Mouse (Mus musculus) embryonic facial prominence, embryonic 12.5 days (tissue): ENCODE data around the gene Polr2h. TPM values are rescaled to one million over a fixed set of nuclear protein-coding genes. Genes with fewer than 3 reads are reported as not detected.

Experiments used
- ATAC-seq: fragments of 200-750 bp; cut with Nextera tagmentation; 2 replicates; pipeline ENCODE4 v1.8.0; 2017; ENCODE audit not compliant: insufficient number of reproducible peaks, insufficient read depth, low FRiP score, low TSS enrichment
- H3K27ac ChIP-seq: fragments of 300-500 bp; sonication (generic); 2 replicates; pipeline ENCODE4 v1.5.1; 2016; ENCODE audit warnings: mild to moderate bottlenecking
- H3K27me3 ChIP-seq: fragments of 300-500 bp; sonication (generic); 2 replicates; pipeline ENCODE4 v1.6.1; 2016; ENCODE audit warnings: mild to moderate bottlenecking, moderate library complexity
- H3K36me3 ChIP-seq: fragments of 300-500 bp; sonication (generic); 2 replicates; pipeline ENCODE4 v1.6.1; 2016; ENCODE audit warnings: mild to moderate bottlenecking
- H3K4me1 ChIP-seq: fragments of 300-500 bp; sonication (generic); 2 replicates; pipeline ENCODE4 v1.6.1; 2016
- H3K4me2 ChIP-seq: fragments of 300-500 bp; sonication (generic); replicated peaks from 2 replicates; pipeline ENCODE4 v1.6.1; 2016; ENCODE audit warnings: mild to moderate bottlenecking, moderate library complexity
- H3K4me3 ChIP-seq: fragments of 300-500 bp; sonication (generic); 2 replicates; pipeline ENCODE4 v1.5.1; 2016; ENCODE audit warnings: mild to moderate bottlenecking
- H3K9ac ChIP-seq: fragments of 300-500 bp; sonication (generic); 2 replicates; pipeline ENCODE4 v1.6.1; 2016; ENCODE audit warnings: mild to moderate bottlenecking, moderate library complexity
- H3K9me3 ChIP-seq: fragments of 300-500 bp; sonication (generic); 2 replicates; pipeline ENCODE4 v1.6.1; 2016; ENCODE audit warnings: mild to moderate bottlenecking, moderate library complexity
- WGBS: fragments of 180-500 bp; shearing (Covaris S2); methylation state at CpG from one replicate; pipeline ENCODE4 v1.1.7; 2016; 5-methylcytosine and 5-hydroxymethylcytosine counted together
- polyA plus RNA-seq: library from polyadenylated mRNA; unstranded; fragments of >200 nt; fragmentation: Nextera tagmentation; extraction: Ambion mirVana; gene quantifications from 2 replicates; pipeline ENCODE4 v1.2.1, GENCODE M21; 2016

The Polr2h gene
- polyA plus RNA-seq, 1 experiment from 2014 or later = 110 TPM

DNA sequence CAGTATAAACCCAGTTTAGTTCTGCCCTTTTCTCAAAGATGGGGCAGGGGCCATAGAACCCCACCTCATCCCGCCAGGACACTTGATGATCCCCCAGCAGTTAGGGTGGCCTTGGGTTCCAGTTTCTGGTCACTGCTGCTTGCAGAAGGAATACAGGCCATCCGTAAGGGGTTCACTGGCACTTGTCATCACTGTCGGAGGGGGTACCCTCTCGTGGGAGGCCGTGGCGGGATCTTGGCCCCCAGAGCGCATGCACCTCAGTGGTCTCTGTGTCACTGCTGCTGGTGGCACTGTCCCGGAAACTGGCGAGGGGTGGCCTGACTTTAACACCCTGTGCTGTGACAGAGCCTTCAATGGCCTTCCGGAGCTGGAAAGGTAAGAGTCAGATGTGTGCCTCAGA is 14.4 kb upstream of the Polr2h start:
- Histone ChIP-seq H3K4me3 (no peak overlapping the region), H3K4me2 (no peak overlapping the region), H3K27me3 (no peaks in the 10 kb centered on the region), H3K36me3 (peaks cover 35% of the 10 kb centered on the region), H3K27ac (no peak overlapping the region), H3K4me1 (peaks cover 17% of the 10 kb centered on the region), H3K9me3 (no peaks in the 10 kb centered on the region), H3K9ac (no peak overlapping the region)
- ATAC-seq = no peak
- 93% methylated on average over 10 of the region's 10 CpGs for WGBS

DNA sequence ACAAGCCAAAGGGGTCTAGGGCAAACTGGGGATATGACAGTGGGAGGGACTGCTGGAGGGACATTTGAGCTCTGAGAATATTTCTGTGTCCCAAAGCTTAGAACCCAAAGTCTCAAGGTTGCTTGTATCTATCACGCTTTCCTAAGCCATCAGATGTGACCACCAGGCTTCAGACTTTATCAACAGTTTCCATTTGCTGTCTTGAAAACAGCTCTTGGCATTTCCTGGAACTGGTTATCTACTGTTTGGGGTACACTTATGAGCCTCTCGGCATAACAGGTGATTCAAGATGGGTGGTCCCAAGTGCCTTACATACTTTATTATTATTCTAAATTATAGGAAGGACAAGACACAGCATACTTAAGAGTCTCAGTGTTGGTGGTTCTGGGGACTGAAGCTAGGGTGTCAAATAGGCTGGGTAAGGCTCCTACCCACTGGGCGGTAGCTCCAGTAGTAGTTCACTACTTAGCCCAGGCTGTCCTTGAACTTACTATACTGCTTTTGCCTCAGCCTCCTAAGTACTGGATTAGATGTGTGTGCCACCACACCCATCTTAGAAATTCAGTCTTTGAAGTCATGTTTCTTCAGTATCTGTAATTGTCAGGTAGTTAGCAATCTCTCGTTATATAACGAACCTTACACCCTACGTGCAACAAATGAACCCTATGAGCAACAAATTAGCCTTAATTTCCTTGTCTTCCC is 13.6 kb upstream of the Polr2h start:
- H3K27me3 ChIP-seq = no peaks in the 10 kb centered on the region
- H3K4me1 ChIP-seq = peaks cover 17% of the 10 kb centered on the region
- no peak overlapping the region for H3K27ac ChIP-seq
- 93% methylated on average over 6 of the region's 6 CpGs for WGBS
- ATAC-seq = no peak
- H3K9ac ChIP-seq = no peak overlapping the region
- no peak overlapping the region for H3K4me2 ChIP-seq
- no peaks in the 10 kb centered on the region for H3K9me3 ChIP-seq
- peaks cover 38% of the 10 kb centered on the region for H3K36me3 ChIP-seq
- H3K4me3 ChIP-seq = no peak overlapping the region

DNA sequence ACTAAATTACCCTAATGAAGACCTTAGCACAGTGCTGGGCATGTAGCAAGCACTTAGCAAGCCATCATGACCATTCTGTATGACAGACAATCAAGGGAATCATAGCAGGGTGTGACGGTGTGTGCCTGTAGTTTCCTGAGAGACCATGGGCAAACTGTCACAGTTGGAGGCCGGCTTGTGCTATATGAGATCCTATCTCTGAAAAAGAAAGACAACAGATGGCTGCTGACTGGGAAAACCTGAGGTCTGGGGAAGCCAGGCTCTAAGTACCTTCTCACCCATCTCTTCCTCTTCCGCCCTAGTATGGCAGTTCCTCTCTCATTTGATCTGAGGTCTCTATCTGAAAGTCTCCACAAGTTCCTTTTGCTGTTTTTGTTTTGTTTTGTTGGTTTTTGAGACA is 11.7 kb upstream of the Polr2h start:
- Histone ChIP-seq H3K27me3 (no peaks in the 10 kb centered on the region), H3K9ac (no peak overlapping the region), H3K9me3 (no peaks in the 10 kb centered on the region), H3K27ac (no peak overlapping the region), H3K4me1 (peaks cover 17% of the 10 kb centered on the region), H3K36me3 (peaks cover 49% of the 10 kb centered on the region), H3K4me2 (no peak overlapping the region), H3K4me3 (no peak overlapping the region)
- 88% methylated on average over 3 of the region's 3 CpGs for WGBS
- no peak for ATAC-seq

- Histone ChIP-seq H3K4me2 (no peak overlapping the region), H3K4me1 (peaks cover 13% of the 10 kb centered on the region), H3K36me3 (peaks cover 56% of the 10 kb centered on the region), H3K27me3 (no peaks in the 10 kb centered on the region), H3K27ac (no peak overlapping the region), H3K9ac (no peak overlapping the region), H3K4me3 (no peak overlapping the region), H3K9me3 (no peaks in the 10 kb centered on the region)
- no peak for ATAC-seq
- 90% methylated on average over 2 of the region's 2 CpGs for WGBS
Observed at GRCm38 (mm10) chr16:20706407-20707055, 10.9 kb upstream of the Polr2h start.

DNA sequence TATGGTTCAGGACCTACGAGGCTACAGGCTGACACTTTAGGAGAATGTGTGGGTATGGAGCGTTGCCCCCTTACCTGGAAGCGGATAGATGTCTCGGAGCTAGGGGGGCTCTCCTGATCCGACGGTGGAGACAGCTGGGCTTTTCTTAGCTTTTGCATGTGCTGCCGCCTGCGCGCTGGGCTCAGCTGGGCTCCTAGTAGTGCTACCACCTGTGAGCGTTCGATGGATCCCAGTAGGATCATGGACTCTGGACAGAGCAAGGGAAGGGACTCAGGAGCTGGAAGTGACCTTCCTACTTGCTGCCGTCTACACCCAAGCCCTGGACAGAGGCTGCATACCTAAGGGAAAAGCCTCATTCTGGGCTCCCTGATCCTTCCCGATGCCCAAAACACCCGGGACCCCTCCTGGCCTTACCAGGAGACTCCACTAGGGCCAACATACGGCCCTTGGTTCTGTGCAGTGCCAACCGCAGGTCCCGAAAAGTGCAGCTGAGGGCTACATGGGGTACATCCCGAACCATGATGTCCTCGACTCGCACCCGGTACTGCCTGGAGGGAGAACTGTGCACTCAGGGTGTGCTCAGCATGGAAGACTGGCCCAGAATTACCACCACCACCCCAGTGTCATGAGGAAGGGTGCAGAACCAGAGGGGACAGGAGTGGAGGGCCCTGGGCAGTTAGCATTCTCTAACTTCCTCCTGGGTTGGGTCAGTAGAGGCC is 9.1 kb upstream of the Polr2h start:
- no peak for ATAC-seq

DNA sequence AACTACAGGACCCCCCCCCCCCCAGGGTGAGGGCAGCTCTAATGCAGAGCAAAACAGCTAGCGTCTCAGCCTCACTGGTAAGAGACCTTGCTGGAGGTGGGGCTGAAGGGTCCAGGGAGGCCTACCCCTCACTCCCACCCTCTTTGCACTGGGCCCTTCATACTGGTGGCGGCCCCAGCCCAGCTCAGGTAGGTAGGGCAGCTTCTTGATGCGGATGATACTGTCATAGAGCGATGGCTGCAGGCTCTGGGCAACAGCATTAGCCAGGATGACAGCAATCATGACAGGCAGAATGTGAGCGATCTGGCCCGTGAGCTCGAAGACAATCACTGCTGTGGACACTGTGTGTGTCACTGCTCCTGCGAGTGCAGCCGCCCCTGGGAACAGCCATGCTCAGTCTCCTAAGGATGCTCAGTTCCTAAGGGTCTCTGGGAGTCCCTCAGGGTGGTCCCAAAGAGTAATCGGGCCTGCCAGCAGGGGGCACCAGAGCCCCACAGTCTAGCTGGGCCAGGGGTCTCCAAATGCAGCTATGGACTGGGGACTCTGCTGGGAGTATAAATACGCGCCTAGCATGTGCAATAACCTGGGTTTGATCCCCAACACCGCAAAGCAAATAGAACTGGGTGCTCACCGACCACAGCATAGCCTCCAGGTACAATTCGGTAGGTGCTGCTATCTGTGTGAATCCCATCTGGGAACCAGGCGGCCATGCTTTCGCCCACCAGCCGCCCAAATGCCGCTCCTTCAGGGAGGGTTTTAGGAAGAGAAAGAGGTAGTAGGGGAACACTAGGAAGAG is 8.3 kb upstream of the Polr2h start:
- H3K27me3 ChIP-seq = no peaks in the 10 kb centered on the region
- peak; percentile 37; the same call in 1 of the 2 replicates for ATAC-seq
- 78% methylated on average over 19 of the region's 19 CpGs for WGBS
- no peak overlapping the region for H3K4me3 ChIP-seq
- peaks cover 69% of the 10 kb centered on the region for H3K36me3 ChIP-seq
- H3K4me1 ChIP-seq = peaks cover 5% of the 10 kb centered on the region
- no peak overlapping the region for H3K9ac ChIP-seq
- H3K27ac ChIP-seq = no peak overlapping the region
- no peaks in the 10 kb centered on the region for H3K9me3 ChIP-seq
- H3K4me2 ChIP-seq = no peak overlapping the region

More for the DNA sequence above, 9.1 kb upstream of the Polr2h start:
- Histone ChIP-seq H3K4me1 (no peaks in the 10 kb centered on the region), H3K9ac (no peak overlapping the region), H3K36me3 (peaks cover 68% of the 10 kb centered on the region), H3K4me2 (no peak overlapping the region), H3K4me3 (no peak overlapping the region), H3K27ac (no peak overlapping the region), H3K27me3 (no peaks in the 10 kb centered on the region), H3K9me3 (no peaks in the 10 kb centered on the region)
- 92% methylated on average over 21 of the region's 21 CpGs for WGBS

DNA sequence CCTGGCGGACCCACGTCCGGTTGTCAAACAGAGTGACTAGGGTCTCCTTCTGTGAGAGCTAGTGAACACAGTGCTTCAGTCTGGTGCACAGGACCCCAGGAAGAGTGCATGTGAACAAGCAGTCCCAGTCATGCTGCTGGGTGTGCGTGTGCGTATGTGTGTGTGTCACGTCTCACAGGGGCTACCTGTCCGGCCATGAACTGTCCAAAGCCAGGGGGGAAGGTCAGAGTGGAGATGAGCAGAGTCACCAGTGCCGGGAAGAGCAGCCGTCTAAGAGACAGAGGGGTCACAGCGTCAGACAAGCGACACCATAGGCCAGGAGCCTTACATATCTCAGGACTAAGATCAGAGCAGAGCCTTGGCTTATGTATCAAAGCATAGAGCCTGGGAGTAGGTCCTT is 7.1 kb upstream of the Polr2h start:
- no peak overlapping the region for H3K4me2 ChIP-seq
- no peak overlapping the region for H3K9ac ChIP-seq
- H3K9me3 ChIP-seq = no peaks in the 10 kb centered on the region
- no peaks in the 10 kb centered on the region for H3K27me3 ChIP-seq
- no peak overlapping the region for H3K27ac ChIP-seq
- ATAC-seq = no peak
- H3K36me3 ChIP-seq = peaks cover 62% of the 10 kb centered on the region
- H3K4me1 ChIP-seq = peaks cover 17% of the 10 kb centered on the region
- H3K4me3 ChIP-seq = no peak overlapping the region
- WGBS = 94% methylated on average over 11 of the region's 11 CpGs

- H3K27ac ChIP-seq = no peak overlapping the region
- peaks cover 19% of the 10 kb centered on the region for H3K4me1 ChIP-seq
- H3K4me3 ChIP-seq = no peak overlapping the region
- H3K9me3 ChIP-seq = no peaks in the 10 kb centered on the region
- H3K27me3 ChIP-seq = no peaks in the 10 kb centered on the region
- WGBS = 85% methylated on average over 4 of the region's 4 CpGs
- no peak overlapping the region for H3K9ac ChIP-seq
- H3K4me2 ChIP-seq = no peak overlapping the region
- peaks cover 59% of the 10 kb centered on the region for H3K36me3 ChIP-seq
- no peak for ATAC-seq
Observed at GRCm38 (mm10) chr16:20710810-20711209, 6.7 kb upstream of the Polr2h start.

- no peak for ATAC-seq
- Histone ChIP-seq H3K9ac (no peak overlapping the region), H3K4me2 (no peak overlapping the region), H3K4me3 (no peak overlapping the region), H3K27ac (no peak overlapping the region), H3K36me3 (peaks cover 48% of the 10 kb centered on the region), H3K9me3 (no peaks in the 10 kb centered on the region), H3K4me1 (peaks cover 19% of the 10 kb centered on the region), H3K27me3 (no peaks in the 10 kb centered on the region)
- WGBS = 85% methylated on average over 9 of the region's 9 CpGs
Observed at GRCm38 (mm10) chr16:20712190-20712589, 5.3 kb upstream of the Polr2h start.

- WGBS = 86% methylated on average over 7 of the region's 7 CpGs
- H3K4me1 ChIP-seq = peaks cover 19% of the 10 kb centered on the region
- no peak overlapping the region for H3K9ac ChIP-seq
- no peak for ATAC-seq
- no peaks in the 10 kb centered on the region for H3K27me3 ChIP-seq
- no peak overlapping the region for H3K4me3 ChIP-seq
- no peak overlapping the region for H3K4me2 ChIP-seq
- peaks cover 41% of the 10 kb centered on the region for H3K36me3 ChIP-seq
- no peaks in the 10 kb centered on the region for H3K9me3 ChIP-seq
- no peak overlapping the region for H3K27ac ChIP-seq
Observed at GRCm38 (mm10) chr16:20712889-20713288, 4.6 kb upstream of the Polr2h start.

DNA sequence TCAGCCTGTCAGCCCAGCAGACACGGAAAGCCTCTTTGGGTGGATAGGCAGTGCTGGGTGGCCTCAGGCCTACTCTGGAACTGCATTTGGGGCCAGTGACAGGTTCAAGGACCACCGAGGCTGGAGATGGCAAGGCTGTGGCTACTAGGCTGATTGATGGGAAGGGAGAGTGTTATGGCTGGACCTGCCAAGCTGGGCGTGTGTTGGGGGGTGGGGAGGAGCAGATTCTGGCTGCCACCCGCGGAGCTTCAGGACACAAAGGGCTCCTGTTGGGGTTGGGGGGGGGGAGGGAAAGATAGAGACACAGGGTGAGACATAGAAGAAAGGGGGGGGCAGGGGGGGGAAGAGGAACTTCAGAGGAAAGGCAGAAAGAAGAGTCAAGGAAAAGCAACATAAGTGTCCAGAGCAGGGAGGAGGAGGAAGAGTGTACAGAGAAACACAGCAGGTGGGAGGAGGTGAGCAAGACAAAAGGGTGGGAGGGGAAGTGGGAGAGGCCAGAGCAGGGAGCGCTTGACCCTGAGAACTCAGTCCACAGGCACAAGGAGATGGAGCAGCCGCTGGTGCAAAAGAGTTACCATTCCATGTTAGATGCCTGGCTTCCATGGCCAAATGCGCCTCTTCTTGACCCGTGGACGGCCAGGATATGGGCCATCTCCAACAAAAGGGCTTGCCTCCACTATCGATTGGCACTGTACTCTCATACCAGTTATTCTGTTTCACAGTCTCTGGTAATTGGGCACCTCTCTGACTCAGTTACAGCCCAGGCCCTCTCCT is 3.0 kb upstream of the Polr2h start:
- Histone ChIP-seq H3K36me3 (peaks cover 34% of the 10 kb centered on the region), H3K4me1 (peaks cover 26% of the 10 kb centered on the region), H3K27me3 (no peaks in the 10 kb centered on the region), H3K9me3 (no peaks in the 10 kb centered on the region), H3K9ac (peak overlapping the region; percentile 60; the same call in 1 of the 2 replicates), H3K27ac (no peak overlapping the region), H3K4me2 (peak overlapping the region; percentile 79), H3K4me3 (peak overlapping the region; percentile 58)
- no peak for ATAC-seq
- WGBS = 41% methylated on average over 11 of the region's 11 CpGs
